Mouse (Mus musculus): ENCODE results near the gene Omp. TPM values are rescaled to one million over a fixed set of nuclear protein-coding genes. Genes with fewer than 3 reads are reported as not detected.

Omp gene
- polyA plus RNA-seq, 1 experiment from 2014 or later = 0.89 TPM

DNA sequence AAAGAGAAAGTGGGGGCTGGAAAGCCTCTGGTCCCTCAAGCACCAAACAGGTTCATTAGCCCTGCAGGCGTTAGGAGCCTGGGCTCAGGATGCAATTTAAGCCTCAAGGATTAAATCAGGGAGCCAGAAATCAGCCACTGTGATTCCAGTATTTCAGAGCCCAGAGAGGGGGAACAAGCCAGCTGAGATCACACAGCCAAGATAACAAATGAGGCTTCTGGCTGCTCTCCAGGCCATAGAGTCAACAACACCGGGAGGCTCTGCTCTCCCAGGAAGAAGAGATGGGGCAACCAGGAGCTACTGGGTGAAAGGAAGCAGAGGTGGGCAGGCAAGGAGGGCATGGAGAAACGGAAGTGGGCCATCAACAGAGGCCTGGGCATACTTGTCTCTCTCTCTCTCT lies 18.4 kb upstream of the Omp start:
- Histone ChIP-seq H3K9me3 (replicated peaks) (no peaks in the 10 kb centered on the region), H3K27me3 (replicated peaks) (no peaks in the 10 kb centered on the region), H3K27ac (no peak overlapping the region), H3K9ac (peak overlapping the region; percentile 62; the same call in 1 of the 2 replicates), H3K4me1 (peaks cover 79% of the 10 kb centered on the region), H3K36me3 (peaks cover 43% of the 10 kb centered on the region), H3K4me3 (no peak overlapping the region), H3K4me2 (no peak overlapping the region)
- 51% methylated on average over 3 of the region's 3 CpGs for WGBS (ENCODE audit: insufficient replicate concordance)
- ATAC-seq = no peak

DNA sequence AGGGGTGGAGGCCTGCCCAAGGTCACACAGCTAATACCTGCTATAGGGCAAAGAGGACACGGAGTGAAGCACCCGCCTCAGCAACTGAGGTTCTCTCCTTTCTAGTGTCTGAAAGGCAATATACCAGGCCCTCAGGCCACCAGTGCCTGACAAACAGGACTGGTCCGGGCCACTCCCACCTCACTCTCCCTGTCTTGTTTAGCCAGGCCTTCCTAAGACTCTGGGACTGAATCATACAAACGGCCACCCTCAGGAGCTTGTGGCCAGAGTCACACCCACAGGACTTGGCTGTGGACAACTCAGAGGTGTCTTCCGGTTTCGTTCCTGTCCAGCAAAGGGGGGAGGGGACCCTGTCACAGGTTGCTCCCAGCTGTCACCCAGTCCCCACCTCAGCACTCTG lies 16.9 kb upstream of the Omp start:
- 55% methylated on average over 6 of the region's 6 CpGs for WGBS (ENCODE audit: insufficient replicate concordance)
- peak overlapping the region; percentile 10; the same call in 1 of the 2 replicates for H3K27ac ChIP-seq
- ATAC-seq = no peak

DNA sequence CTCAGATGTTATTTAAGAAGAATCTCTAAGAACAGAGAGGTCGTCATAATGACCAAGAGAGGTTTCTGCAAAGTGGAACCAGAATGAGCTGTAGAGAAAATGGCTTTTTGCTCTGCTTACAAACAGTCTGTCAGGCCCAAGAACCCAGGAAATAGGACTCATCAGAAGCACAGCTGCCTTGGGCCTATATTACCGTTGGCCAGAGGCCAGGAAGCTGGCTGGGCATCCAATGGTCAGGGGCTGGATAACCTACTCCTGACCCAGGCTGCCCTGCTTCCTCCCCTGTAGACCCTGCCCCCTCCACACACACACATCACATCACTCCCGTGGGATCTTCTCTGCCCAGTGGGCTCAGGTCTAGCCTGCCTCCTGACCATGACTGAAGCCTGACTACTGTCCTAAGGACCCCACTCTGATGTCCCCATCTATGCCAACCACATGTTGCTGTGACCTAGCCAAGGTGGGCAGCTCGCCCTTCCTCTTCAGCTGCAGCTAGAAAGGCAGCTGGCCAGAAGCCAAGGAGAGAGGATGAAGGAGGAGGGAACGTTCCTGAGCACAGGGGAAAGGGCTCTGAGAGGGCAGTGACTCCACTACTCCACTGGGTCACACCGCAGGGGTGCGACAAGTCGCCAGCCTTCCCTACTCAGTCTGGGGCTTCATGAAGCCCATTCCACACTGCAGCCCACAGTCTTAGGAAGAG lies 14.9 kb upstream of the Omp start:
- H3K9ac ChIP-seq = peak overlapping the region; percentile 37; the same call in 1 of the 2 replicates
- H3K27ac ChIP-seq = peak overlapping the region; percentile 80
- no peak for ATAC-seq
- peaks cover 99% of the 10 kb centered on the region for H3K4me1 ChIP-seq
- no peaks in the 10 kb centered on the region for H3K9me3 ChIP-seq (replicated peaks)
- no peak overlapping the region for H3K4me3 ChIP-seq
- 62% methylated on average over 8 of the region's 8 CpGs for WGBS (ENCODE audit: insufficient replicate concordance)
- peak overlapping the region; percentile 47; the same call in 1 of the 2 replicates for H3K4me2 ChIP-seq
- H3K27me3 ChIP-seq (replicated peaks) = no peaks in the 10 kb centered on the region
- H3K36me3 ChIP-seq = peaks cover 54% of the 10 kb centered on the region

More for the DNA sequence above, 16.9 kb upstream of the Omp start:
- H3K9ac ChIP-seq = 0 out of 2 replicates have a peak overlapping the region, but pooled peaks have one; percentile 9
- H3K4me2 ChIP-seq = no peak overlapping the region
- peaks cover 54% of the 10 kb centered on the region for H3K36me3 ChIP-seq
- peaks cover 90% of the 10 kb centered on the region for H3K4me1 ChIP-seq
- H3K4me3 ChIP-seq = no peak overlapping the region
- no peaks in the 10 kb centered on the region for H3K27me3 ChIP-seq (replicated peaks)
- H3K9me3 ChIP-seq (replicated peaks) = no peaks in the 10 kb centered on the region

GRCm38 (mm10) chr7:98158481-98158880 lies 13.2 kb upstream of the Omp start:
- ATAC-seq = peak; percentile 12; the same call in 1 of the 2 replicates
- peak overlapping the region; percentile 47 for H3K4me2 ChIP-seq
- no peaks in the 10 kb centered on the region for H3K27me3 ChIP-seq (replicated peaks)
- peak overlapping the region; percentile 28 for H3K4me3 ChIP-seq
- peaks cover 65% of the 10 kb centered on the region for H3K36me3 ChIP-seq
- no peaks in the 10 kb centered on the region for H3K9me3 ChIP-seq (replicated peaks)
- H3K9ac ChIP-seq = peak overlapping the region; percentile 53
- peak overlapping the region; percentile 80 for H3K27ac ChIP-seq
- 55% methylated on average over 8 of the region's 8 CpGs for WGBS (ENCODE audit: insufficient replicate concordance)
- H3K4me1 ChIP-seq = peaks cover 92% of the 10 kb centered on the region

DNA sequence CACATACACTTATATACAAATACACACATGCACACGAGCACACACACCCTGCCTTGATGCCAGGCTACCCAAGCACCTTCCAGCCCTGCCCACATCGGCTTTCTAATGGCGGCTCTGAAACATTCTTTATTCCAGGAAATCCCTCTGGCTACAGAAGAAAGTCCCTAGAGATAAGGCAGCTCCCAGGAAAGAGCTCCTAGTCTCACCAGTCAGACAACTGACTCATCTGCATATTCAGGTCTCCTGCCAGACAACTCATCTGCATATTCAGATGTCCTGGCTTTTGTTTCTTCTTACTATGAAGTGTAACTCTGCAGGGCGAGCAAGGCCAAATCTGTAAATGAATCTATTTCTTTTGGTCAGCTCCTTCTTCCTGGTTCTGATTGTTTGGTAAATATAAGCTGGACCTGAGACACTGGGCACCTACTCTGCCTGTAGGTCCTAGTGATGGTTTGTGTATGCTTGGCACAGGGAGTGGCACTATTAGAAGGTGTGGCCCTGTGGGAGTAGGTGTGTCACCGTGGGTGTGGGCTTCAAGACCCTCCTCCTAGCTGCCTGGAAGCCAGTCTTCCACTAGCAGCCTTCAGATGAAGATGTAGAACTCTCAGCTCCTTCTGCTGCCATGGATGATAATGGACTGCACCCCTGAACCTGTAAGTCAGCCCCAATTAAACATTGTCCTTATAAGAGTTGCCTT lies 12.5 kb upstream of the Omp start:
- Histone ChIP-seq H3K9ac (peak overlapping the region; percentile 53), H3K36me3 (peaks cover 70% of the 10 kb centered on the region), H3K9me3 (replicated peaks) (no peaks in the 10 kb centered on the region), H3K27ac (peak overlapping the region; percentile 80), H3K4me2 (peak overlapping the region; percentile 47), H3K27me3 (replicated peaks) (no peaks in the 10 kb centered on the region), H3K4me3 (peak overlapping the region; percentile 28), H3K4me1 (peaks cover 87% of the 10 kb centered on the region)
- peak; percentile 55; the same call in 1 of the 2 replicates for ATAC-seq
- WGBS (ENCODE audit: insufficient replicate concordance) = 35% methylated on average over 5 of the region's 5 CpGs

GRCm38 (mm10) chr7:98156280-98156665 lies 11.0 kb upstream of the Omp start:
- H3K4me3 ChIP-seq = no peak overlapping the region
- ATAC-seq = no peak; the same call in 1 of the 2 replicates
- H3K9ac ChIP-seq = peak overlapping the region; percentile 19; the same call in 1 of the 2 replicates
- WGBS (ENCODE audit: insufficient replicate concordance) = 35% methylated on average over 3 of the region's 3 CpGs
- peak overlapping the region; percentile 80 for H3K27ac ChIP-seq
- H3K4me2 ChIP-seq = peak overlapping the region; percentile 26
- no peaks in the 10 kb centered on the region for H3K9me3 ChIP-seq (replicated peaks)
- no peaks in the 10 kb centered on the region for H3K27me3 ChIP-seq (replicated peaks)
- H3K36me3 ChIP-seq = peaks cover 75% of the 10 kb centered on the region
- peaks cover 86% of the 10 kb centered on the region for H3K4me1 ChIP-seq

DNA sequence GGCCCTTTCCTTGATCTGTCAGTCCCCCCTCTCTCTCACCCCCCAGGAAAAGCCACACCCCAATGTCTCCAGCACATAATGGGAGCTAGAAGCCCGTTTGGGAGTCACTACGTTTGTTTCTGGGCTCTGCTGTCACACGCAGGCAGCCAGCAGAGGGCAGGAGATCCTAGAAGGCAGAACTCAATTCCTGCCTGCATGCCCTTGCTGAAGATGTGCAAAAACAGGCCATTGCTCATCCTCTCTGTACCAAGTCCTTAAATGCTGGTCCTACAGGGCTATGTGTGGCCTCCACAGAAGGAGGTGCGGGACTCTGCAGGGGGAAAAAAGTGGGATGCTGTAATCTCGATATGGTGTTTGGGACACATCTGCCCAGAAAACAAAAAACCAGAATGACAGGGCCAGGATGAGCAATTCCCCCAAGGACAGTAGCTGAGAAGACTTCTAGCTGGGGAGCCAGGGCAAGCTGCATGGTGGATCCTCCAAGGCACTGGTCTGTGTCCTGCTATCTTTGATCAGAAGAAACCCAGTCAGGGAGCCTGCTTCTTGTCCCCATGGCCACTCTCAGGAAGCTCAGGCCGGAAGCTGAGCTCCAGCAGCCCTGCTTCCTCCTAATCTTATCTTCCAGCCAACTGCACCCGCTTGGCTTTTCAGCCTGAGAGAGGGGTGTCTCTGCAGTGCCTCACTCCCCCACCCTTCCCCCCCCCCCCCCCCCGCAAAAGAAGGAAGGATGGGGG lies 10.4 kb upstream of the Omp start:
- Histone ChIP-seq H3K9me3 (replicated peaks) (no peaks in the 10 kb centered on the region), H3K27ac (peak overlapping the region; percentile 80), H3K4me2 (peak overlapping the region; percentile 26), H3K4me3 (no peak overlapping the region), H3K27me3 (replicated peaks) (no peaks in the 10 kb centered on the region), H3K36me3 (peaks cover 73% of the 10 kb centered on the region), H3K4me1 (peaks cover 86% of the 10 kb centered on the region), H3K9ac (peak overlapping the region; percentile 31; the same call in 1 of the 2 replicates)
- peak; percentile 56 for ATAC-seq
- 4% methylated on average over 8 of the region's 8 CpGs for WGBS (ENCODE audit: insufficient replicate concordance)

DNA sequence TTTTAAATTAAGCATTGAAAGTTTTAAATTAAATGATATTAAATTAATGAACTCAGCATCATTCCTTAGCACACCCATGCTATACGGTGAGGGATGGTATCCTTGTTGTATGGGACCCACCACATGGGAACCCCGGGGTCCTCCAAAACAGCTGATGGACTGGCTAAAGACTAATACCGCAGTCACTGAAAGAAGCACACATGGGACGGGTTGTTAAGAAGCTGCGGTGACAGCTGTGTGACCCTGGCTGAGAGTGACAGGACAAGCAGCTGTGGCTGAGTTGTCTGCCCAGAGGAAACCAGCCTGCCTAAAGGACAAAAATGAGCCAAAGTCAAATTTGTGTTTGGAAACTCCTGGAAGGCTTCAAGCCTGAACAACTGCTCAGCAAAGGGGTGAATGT lies 8.6 kb upstream of the Omp start:
- H3K36me3 ChIP-seq = peaks cover 71% of the 10 kb centered on the region
- H3K4me2 ChIP-seq = no peak overlapping the region
- no peak overlapping the region; the same call in 1 of the 2 replicates for H3K27ac ChIP-seq
- H3K9ac ChIP-seq = no peak overlapping the region
- 56% methylated on average over 5 of the region's 5 CpGs for WGBS (ENCODE audit: insufficient replicate concordance)
- H3K4me3 ChIP-seq = no peak overlapping the region
- H3K4me1 ChIP-seq = peaks cover 86% of the 10 kb centered on the region
- no peaks in the 10 kb centered on the region for H3K9me3 ChIP-seq (replicated peaks)
- H3K27me3 ChIP-seq (replicated peaks) = no peaks in the 10 kb centered on the region
- no peak for ATAC-seq

GRCm38 (mm10) chr7:98153345-98153744 lies 8.0 kb upstream of the Omp start:
- H3K4me3 ChIP-seq = no peak overlapping the region
- no peaks in the 10 kb centered on the region for H3K9me3 ChIP-seq (replicated peaks)
- no peak for ATAC-seq
- no peak overlapping the region for H3K4me2 ChIP-seq
- no peak overlapping the region for H3K9ac ChIP-seq
- H3K27me3 ChIP-seq (replicated peaks) = no peaks in the 10 kb centered on the region
- H3K4me1 ChIP-seq = peaks cover 81% of the 10 kb centered on the region
- H3K27ac ChIP-seq = no peak overlapping the region
- WGBS (ENCODE audit: insufficient replicate concordance) = 39% methylated on average over 3 of the region's 3 CpGs
- peaks cover 67% of the 10 kb centered on the region for H3K36me3 ChIP-seq

GRCm38 (mm10) chr7:98152400-98152799 lies 7.1 kb upstream of the Omp start:
- H3K9me3 ChIP-seq (replicated peaks) = no peaks in the 10 kb centered on the region
- no peak overlapping the region for H3K9ac ChIP-seq
- no peak for ATAC-seq
- peaks cover 77% of the 10 kb centered on the region for H3K4me1 ChIP-seq
- H3K27me3 ChIP-seq (replicated peaks) = no peaks in the 10 kb centered on the region
- H3K4me3 ChIP-seq = no peak overlapping the region
- H3K27ac ChIP-seq = no peak overlapping the region
- H3K36me3 ChIP-seq = peaks cover 70% of the 10 kb centered on the region
- no peak overlapping the region for H3K4me2 ChIP-seq
- 68% methylated on average over 8 of the region's 8 CpGs for WGBS (ENCODE audit: insufficient replicate concordance)

GRCm38 (mm10) chr7:98150525-98150924 lies 5.2 kb upstream of the Omp start:
- no peak overlapping the region; the same call in 1 of the 2 replicates for H3K9ac ChIP-seq
- H3K4me1 ChIP-seq = peaks cover 65% of the 10 kb centered on the region
- no peak overlapping the region for H3K27ac ChIP-seq
- peaks cover 82% of the 10 kb centered on the region for H3K36me3 ChIP-seq
- no peak overlapping the region for H3K4me3 ChIP-seq
- ATAC-seq = no peak
- 54% methylated on average over 5 of the region's 5 CpGs for WGBS (ENCODE audit: insufficient replicate concordance)
- H3K4me2 ChIP-seq = no peak overlapping the region
- no peaks in the 10 kb centered on the region for H3K9me3 ChIP-seq (replicated peaks)
- H3K27me3 ChIP-seq (replicated peaks) = no peaks in the 10 kb centered on the region
